Mouse (Mus musculus): ENCODE data around the gene Etaa1.
"Not testable (repeated sequence)": the region's sequence is repeated elsewhere in the genome, so short reads cannot be mapped to it uniquely, and the experiment has no call there.

Gene Etaa1

DNA sequence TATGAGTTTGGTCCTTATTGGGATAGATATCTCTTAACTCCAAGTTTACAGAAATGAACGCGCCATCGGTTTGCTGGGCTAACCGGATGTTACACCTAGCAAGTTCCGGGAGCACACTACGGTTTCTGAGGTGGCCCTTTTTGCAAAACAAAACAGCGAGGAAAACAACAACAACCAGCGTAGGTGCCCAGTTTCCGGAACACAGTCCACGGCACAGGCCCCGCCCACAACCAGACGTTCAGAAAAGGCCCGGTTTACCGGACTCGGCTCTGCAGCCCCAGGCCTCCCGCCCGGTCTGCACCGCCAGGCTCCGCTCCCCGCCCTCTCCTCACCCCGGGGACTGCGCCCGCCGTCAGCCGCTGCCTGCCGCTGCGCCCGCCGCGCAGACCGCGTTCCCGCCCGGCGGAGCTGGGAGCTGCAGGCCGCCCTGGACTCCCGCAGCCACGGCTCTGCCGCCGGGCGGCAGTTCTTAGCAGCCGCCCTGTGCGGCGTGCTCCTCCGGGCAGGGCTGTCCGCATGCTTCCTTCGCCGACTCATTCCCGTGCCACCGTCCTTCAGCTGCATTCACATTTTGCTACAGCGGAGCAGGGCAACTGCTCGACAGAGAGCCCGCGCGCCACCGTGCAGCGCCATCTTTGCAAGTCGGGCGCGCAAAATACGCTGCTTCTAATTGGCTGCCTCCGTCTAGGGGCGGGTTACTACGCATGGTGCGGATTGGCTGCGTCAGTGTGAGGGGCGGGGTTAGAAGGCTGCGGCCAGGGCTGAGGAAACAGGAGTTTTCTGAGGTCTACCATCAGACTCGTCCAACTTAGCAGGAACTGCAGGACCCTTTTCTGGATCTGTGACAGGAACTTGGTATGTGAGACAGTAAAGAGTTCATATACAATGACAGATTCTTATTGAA is at the start of gene Etaa1:
Etaa1 (minus strand) TSS at position 645 of the 904 bp plus-strand sequence.
- DNase-seq (ENCODE audit: low spot score), result peak; percentile 97

DNA sequence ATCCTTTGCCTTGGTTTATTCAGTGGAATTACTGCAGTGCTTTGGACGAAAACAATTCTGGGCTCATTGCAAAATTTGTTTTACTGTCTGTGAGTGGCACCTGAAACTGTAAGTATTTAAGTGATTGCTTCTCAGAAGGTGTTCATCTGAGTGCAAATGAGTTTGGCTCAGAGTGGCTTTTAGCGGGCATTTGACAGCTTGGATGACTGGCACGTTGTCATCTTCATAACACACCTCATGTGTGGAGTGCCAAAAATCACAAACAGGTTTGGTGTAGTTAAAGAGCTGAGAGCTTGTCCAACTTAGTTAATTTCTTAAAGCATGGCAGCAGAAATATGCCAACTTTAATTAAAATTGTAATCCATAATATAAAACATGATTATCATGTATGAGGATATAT is 40.5 kb upstream of the Etaa1 start:
- no peak for DNase-seq (ENCODE audit: low spot score)

DNA sequence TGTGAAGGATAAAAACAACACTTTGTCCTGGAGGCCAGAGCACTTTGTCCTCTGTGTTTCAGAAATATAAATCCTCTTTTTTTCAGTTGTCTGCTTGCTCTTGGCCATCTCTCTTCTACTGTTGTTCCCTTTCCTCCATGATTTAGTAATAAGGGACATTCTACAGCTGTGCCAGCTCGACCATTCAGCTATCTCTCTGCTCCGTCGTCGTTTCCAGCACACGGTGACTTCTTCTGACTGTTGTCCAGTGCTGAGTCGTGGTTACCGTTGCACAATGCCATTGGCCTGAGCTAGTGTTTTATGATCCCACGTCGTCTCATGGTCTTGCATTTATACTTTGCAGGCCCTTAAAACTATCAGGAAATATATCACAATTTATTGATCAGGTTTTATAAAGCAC is 38.6 kb upstream of the Etaa1 start:
- DNase-seq (ENCODE audit: low spot score), result no peak

DNA sequence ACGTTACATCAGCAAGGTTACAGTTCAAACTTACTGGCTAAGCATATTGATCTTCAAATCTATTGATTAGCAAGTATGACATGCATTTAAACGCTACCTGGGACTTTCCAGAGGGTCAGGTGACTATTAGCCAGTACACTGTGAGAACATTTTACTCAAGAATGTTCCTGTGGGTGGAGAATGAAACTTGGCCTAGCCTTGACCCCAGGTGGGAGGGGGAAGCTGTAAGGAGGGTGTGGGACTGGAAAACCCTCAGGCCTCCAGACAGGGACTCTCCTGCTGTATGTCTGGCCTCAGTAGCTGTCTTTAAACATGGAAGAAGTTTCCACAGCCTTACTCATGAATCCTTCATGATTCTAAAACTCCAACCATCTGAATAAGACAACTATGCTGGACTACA is 29.7 kb upstream of the Etaa1 start:
- no peak for DNase-seq (ENCODE audit: low spot score)

DNA sequence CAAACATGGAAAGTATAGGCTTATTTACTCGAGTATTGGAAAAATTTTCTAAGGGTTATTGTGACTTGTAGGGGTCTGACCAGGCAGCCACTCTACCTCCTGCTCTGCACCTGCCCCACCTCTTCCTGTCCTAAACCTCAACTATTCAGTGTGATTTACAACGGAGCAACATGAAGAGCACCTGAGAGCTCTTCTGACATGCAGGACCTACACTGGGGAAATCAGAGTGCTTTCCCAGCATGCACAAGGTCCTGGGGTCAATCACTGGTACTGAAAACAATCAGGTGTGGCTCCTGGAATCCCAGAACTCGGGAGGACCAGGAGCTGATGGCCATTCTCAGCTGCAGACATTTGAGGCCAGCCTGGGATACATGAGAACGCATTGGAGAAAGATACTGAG is 27.6 kb upstream of the Etaa1 start:
- DNase-seq (ENCODE audit: low spot score), result no peak

DNA sequence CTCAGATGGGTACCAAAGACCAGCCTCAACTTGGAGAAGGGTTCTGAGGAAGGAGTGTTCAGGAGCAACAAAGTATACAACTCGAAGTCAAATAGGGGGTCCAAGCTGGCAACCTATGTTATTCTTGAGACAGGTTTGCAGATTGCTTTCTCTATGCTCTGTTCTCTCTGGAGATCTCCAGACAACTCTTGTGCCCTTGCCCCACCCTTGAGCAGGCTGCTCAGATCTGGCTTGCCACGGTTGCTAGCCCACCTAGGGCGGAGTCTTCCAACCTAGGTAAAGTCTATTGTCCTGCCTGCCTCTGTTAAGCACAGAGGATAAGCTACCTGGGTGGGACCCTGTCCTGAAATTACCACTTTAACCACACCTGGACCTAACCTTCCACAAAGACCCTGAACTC is 21.9 kb upstream of the Etaa1 start:
- DNase-seq (ENCODE audit: low spot score), result no peak

DNA sequence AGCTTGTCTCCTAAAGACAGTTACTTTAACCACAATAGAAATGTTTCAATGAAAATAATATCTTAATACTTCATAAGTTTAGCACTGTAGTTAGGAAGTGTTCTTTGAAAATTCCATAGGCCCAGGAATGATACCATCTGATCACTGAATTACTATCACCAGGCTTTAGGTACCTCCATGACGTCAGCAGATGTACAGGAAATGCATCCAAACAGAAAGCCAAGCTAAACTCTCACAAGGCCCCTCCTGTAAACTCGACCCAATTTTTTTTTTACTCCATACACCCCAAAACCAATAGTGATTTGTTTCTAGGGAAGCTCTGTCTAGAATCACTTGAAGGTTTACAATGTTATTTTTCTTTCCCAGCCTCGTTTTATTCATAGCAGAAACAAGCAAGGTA is 884 bp downstream of the Etaa1 start:
- peak; percentile 42 for DNase-seq (ENCODE audit: low spot score)

DNA sequence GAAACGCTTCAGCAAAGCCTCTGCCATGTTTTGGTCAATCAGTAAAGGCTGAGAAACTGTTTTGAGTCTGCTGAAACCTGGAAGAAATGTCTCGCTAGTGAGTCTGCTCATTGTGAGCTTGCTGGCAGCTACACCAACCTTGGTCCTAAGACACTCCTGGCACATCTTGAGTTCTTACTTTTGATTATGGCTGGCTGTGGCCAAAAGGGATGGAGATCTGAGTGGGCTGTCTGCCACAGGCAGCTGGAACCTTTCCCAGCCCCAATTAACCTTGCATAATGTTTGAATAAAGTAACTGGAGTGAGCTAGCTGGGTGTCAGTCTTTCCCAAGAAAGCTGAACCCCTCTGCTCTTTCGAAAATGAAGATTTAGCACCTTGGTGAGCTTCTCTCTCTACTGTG is 2.3 kb downstream of the Etaa1 start:
- no peak for DNase-seq (ENCODE audit: low spot score)

DNA sequence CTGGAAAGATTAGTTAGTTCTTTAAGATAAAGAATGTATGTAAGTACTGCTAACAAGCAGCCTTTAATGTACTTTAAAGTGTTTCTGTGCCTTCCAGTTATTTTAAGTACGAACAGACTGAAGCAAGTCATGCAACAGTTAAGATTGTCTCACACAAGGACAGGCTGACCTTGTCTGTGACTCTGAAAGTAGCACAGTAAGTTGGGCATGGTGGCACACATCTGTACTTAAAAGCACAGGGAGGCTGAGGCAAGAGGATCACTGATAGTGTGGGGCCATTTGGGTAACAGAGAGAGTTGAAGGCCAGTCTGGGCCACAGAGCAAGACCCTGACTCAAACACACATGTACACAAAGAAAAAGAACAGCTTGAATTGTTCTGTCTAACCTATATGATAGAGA is 14.5 kb downstream of the Etaa1 start:
- no peak for DNase-seq (ENCODE audit: low spot score)

DNA sequence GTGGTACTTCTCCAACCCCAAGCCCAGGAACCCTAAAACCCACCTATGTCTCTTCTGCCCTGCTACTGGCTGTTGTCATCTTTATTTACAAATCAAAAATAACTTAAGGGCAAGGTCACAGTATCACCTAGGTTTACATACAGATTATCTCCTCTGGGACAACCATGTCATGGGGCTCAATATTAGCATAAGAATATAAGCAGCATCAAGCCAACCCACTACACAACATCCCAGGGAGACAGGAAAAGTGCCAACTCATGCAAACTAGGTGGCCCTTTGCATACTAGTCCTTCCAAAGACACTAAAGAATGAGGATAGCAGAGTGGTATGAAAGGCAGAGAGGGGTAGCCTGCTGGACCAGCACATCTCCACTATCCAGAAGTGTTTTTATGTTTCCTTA is 15.7 kb downstream of the Etaa1 start:
- DNase-seq (ENCODE audit: low spot score), result no peak

DNA sequence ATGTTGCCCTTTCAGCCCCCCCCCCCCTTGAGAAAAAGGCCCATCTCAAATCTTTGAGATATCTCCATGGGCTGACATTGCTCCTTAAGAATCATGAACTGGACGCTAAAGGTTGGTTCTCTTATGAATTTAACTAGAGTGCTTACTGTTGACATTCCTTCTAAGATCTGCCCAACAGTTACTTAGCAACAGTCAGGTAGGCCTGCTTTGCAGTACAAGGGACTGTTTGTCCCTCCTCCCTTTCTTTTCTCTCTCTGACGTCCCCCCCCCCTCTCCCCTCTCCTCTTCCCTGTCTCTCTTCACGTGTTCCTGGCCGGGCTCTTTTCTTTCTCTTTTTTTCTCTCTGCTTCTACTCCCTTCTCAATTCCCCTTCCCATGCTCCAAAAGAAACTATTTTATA is 35.8 kb downstream of the Etaa1 start:
- no peak for DNase-seq (ENCODE audit: low spot score)

DNA sequence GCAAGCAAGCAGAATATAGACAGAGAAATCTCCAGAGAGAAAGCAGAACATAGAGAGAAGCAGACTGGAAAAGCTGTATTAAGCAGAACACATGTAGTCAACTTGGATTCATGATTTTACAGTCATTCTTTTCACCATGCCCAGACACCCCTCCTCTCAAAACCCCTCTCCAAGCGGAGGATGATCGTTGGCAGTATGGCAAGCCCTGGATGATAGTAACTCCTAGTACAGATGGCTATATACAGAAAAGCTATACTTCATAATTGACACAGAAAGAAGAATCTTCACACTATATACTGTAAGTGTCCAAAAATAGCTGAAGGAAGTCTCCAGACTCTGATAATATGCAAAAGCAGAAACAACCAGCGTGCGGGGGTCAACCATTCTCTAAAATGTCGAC is 36.6 kb downstream of the Etaa1 start:
- DNase-seq (ENCODE audit: low spot score), result no peak

DNA sequence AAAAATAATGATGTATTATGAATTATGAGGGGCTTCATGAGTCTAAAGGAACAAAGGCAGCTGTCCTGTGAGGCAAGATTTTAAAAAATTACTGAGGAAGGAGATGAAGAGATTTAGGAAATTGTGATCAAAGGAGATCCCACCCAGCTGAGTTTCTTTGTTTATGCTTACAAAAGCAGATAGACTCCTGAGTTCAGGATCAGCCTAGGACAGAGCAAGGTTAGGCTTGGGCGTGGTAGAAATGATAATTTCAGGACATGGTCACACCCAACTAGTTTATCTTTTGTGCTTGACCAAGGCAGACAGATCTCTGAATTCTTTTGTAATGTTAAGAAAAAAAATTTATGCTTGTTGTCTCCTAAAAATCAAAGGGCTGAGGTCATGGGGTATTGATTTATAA is 37.2 kb downstream of the Etaa1 start:
- DNase-seq (ENCODE audit: low spot score), result no peak

DNA sequence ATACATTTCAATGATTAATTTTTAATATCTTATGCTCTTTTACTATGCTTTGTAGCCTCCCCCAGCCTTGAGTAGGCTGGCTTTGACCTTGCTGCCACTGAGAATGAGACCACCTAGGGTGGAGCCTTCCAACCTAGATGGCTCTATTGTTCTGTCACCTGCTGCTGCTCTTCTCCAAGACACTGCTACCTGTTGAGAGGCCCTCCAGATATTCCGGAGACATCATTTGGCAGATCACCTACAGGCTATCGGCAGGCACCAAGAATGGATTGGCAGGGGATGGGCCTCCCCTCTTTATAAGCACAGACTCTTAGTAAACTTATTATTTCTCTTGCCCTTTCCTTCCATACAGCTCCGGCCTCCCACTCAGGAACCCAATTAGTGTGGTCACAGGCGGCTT is 52.7 kb downstream of the Etaa1 start:
- DNase-seq (ENCODE audit: low spot score), result not testable (repeated sequence)
